Mouse (Mus musculus) liver (tissue): Measurements from ENCODE around the gene Cdh23.
"Not testable (repeated sequence)": the region's sequence is repeated elsewhere in the genome, so short reads cannot be mapped to it uniquely, and the experiment has no call there.

Source experiments
- DNase-seq: peaks from one replicate; pipeline ENCODE4 v3.0.0-alpha.2; 2020; ENCODE audit warnings: mixed read lengths

Gene Cdh23

GRCm38 (mm10) chr10:60696390-60696789, at the start of gene Cdh23:
TSS of gene Cdh23 (minus strand) at chr10:60696490.
- no peak for DNase-seq

- no peak for DNase-seq
These were observed 48.4 kb upstream of the Cdh23 start for GRCm38 (mm10) chr10:60744543-60745290.

- no peak for DNase-seq
These were observed 47.4 kb upstream of the Cdh23 start for GRCm38 (mm10) chr10:60743681-60744080.

GRCm38 (mm10) chr10:60742942-60743341, 46.7 kb upstream of the Cdh23 start:
- no peak for DNase-seq

- DNase-seq, result not testable (repeated sequence)
These were observed 46.0 kb upstream of the Cdh23 start for GRCm38 (mm10) chr10:60742296-60742695.

- no peak for DNase-seq
These were observed 45.1 kb upstream of the Cdh23 start for GRCm38 (mm10) chr10:60741435-60741834.

GRCm38 (mm10) chr10:60739619-60740363, 43.5 kb upstream of the Cdh23 start:
- DNase-seq, result peak; percentile 31

GRCm38 (mm10) chr10:60737886-60738640, 41.8 kb upstream of the Cdh23 start:
- DNase-seq, result no peak

- DNase-seq, result no peak
These were observed 41.0 kb upstream of the Cdh23 start for GRCm38 (mm10) chr10:60737169-60737728.

- DNase-seq, result no peak
These were observed 39.4 kb upstream of the Cdh23 start for GRCm38 (mm10) chr10:60735737-60736136.

GRCm38 (mm10) chr10:60733471-60733870, 37.2 kb upstream of the Cdh23 start:
- no peak for DNase-seq

GRCm38 (mm10) chr10:60732397-60732861, 36.1 kb upstream of the Cdh23 start:
- no peak for DNase-seq

- no peak for DNase-seq
These were observed 35.5 kb upstream of the Cdh23 start for GRCm38 (mm10) chr10:60731742-60732141.

- no peak for DNase-seq
These were observed 31.0 kb upstream of the Cdh23 start for GRCm38 (mm10) chr10:60727301-60727700.

- no peak for DNase-seq
These were observed 30.6 kb upstream of the Cdh23 start for GRCm38 (mm10) chr10:60726896-60727295.

GRCm38 (mm10) chr10:60724496-60724895, 28.2 kb upstream of the Cdh23 start:
- no peak for DNase-seq

- no peak for DNase-seq
These were observed 27.1 kb upstream of the Cdh23 start for GRCm38 (mm10) chr10:60723345-60723744.

- no peak for DNase-seq
These were observed 25.4 kb upstream of the Cdh23 start for GRCm38 (mm10) chr10:60721640-60722039.

GRCm38 (mm10) chr10:60720461-60720860, 24.2 kb upstream of the Cdh23 start:
- DNase-seq, result no peak

GRCm38 (mm10) chr10:60718491-60718890, 22.2 kb upstream of the Cdh23 start:
- no peak for DNase-seq

- no peak for DNase-seq
These were observed 20.2 kb upstream of the Cdh23 start for GRCm38 (mm10) chr10:60716449-60716848.

- not testable (repeated sequence) for DNase-seq
These were observed 16.0 kb upstream of the Cdh23 start for GRCm38 (mm10) chr10:60712299-60712698.

- no peak for DNase-seq
These were observed 12.5 kb upstream of the Cdh23 start for GRCm38 (mm10) chr10:60708837-60709236.
